Mouse (Mus musculus): Measurements from ENCODE around the gene Oosp1.

The Oosp1 gene

DNA sequence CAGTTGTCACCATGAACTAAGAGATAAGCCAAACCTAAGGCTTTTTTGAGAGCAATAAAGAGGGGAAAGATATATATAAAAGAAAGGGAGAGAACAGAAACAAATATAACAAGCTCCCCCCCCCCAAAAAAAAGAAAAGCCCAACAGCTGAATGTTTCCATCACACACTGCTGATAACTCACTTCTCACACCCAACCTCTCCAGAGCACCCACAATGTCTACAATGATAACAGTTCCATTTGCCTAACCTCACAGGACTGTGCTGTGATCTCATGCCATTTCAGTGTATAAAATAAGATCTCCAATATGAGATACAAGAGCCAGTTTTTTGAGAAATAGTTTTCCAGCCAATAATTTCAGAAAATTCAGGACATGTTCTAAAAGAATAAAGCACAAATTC lies 73.0 kb downstream of the Oosp1 start:
- DNase-seq (ENCODE audit: low spot score) = no peak

All from ovary, postnatal 14 days (tissue).